Mouse (Mus musculus) ZHBTc4 (cell line): ENCODE measurements at regions not wholly inside any gene's neighbourhood (a gene's known extent, or its start where the extent isn't known, plus 50 kb on each side); places are given as distances from the start of the nearest gene placed in this dataset.

Source experiments
- DNase-seq: peaks from one replicate; pipeline ENCODE4 v3.0.0-alpha.2; 2011; ENCODE audit warnings: low read depth, low spot score

- no peak for DNase-seq
Measured at GRCm38 (mm10) chr15:51721363-51721762, 2163.3 kb upstream of the Gm7489 start.

DNA sequence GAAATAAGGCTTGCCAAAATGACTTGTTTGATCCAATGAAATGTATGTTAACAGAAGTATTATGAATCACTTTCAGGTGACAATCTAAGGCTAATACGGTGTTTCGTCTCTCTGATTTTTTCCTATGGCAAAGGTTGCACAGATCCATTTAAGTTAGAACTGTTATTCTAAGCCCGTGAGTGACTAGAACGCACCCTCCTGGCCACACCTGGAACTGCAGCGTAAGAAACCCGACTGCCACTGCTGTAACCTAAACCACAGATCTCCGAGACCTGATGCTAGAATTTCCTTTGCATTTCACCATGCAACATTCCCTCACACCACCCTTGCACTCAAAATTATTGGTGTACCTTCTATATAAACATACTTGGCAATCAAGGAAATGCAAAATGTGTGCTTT, 2160.6 kb upstream of the Gm7489 start:
- peak; percentile 69 for DNase-seq

DNA sequence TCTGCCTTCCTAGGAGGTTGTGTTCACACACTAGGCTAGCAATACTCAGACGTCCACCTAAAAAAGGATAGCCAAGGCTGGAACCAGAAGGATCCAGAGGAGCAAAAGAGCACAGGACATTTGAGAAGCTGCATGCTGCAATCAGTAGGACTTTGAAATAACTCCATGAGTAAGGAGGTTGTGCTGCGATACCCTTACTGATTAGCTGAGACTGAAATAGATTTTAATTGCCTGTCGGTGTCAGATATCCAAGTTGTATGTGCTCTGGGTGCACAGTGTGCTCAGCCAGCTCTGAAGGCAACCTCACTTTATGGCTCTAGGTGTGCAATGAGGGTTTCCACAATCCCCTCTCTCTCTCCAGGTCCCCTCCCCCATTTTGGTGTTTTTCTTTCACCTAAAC, 2159.2 kb upstream of the Gm7489 start:
- DNase-seq = no peak

- peak; percentile 76 for DNase-seq
Measured at GRCm38 (mm10) chr15:51730106-51730505, 2154.6 kb upstream of the Gm7489 start.

DNA sequence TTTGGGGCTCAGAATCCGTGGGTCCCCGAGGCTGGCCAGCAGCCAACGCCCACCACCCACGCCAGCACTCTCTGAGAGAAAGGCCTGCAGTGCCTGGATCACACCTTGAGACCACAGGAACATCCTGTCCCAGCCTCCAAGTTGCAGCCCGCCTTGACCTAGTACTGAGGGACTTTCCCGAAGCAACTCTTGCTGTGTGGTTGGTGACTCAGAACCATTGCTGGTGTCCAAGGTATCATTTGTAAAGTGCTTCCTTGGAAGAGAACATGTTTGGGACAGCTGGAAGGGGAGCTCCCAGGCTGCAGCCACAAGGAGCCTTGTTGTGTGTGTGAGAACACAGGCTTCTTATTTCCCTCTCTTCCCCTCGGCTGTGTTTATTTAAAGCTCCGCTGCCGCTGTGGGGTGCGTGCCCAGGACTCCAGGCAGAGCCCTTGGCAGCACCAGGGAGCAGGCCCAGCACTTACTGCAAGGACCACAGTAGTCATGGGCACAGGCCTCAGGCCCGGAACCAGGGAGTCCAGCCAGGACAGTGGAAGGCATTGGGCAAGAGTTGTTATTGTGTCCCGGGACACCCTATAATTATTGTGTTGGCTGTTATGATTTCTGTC, 2153.8 kb upstream of the Gm7489 start:
- DNase-seq = peak; percentile 11

- DNase-seq = no peak
Measured at GRCm38 (mm10) chr15:51734194-51734593, 2150.5 kb upstream of the Gm7489 start.
